Mouse (Mus musculus): Measurements from ENCODE around the gene Hist1h3b. TPM values are rescaled to one million over a fixed set of nuclear protein-coding genes. Genes with fewer than 3 reads are reported as not detected.
"Not testable (repeated sequence)": the region's sequence is repeated elsewhere in the genome, so short reads cannot be mapped to it uniquely, and the experiment has no call there.

Gene Hist1h3b
- polyA plus RNA-seq, 1 experiment from 2014 or later, result 1.5 TPM

GRCm38 (mm10) chr13:23763242-23763585, 11.1 kb downstream of the Hist1h3b start:
- H3K4me3 ChIP-seq (ENCODE audit: low read depth, low read length), result peak overlapping the region; percentile 52
- under 1% methylated on average over 10 of the region's 10 CpGs for WGBS
- peak overlapping the region; percentile 85 for H3K27ac ChIP-seq (ENCODE audit: low read depth, low read length)
- ATAC-seq, result no peak
- peaks cover 12% of the 10 kb centered on the region for H3K4me1 ChIP-seq (replicated peaks; ENCODE audit: control insufficient read depth, insufficient read depth, low read length)
- no peak for TF ChIP-seq CTCF (IDR thresholded peaks at IDR 0.05; ENCODE audit: low read depth)
- H3K9ac ChIP-seq (ENCODE audit: low read depth, low read length), result peak overlapping the region; percentile 62; the same call in 1 of the 2 replicates
- H3K9me3 ChIP-seq (ENCODE audit: control insufficient read depth), result no peaks in the 10 kb centered on the region
- no peaks in the 10 kb centered on the region for H3K27me3 ChIP-seq (replicated peaks; ENCODE audit: control insufficient read depth, insufficient read depth, low read length)
- H3K36me3 ChIP-seq (ENCODE audit: control insufficient read depth, insufficient read depth), result no peaks in the 10 kb centered on the region
- H3K4me2 ChIP-seq (replicated peaks; ENCODE audit: low read depth), result peak overlapping the region; percentile 88

DNA sequence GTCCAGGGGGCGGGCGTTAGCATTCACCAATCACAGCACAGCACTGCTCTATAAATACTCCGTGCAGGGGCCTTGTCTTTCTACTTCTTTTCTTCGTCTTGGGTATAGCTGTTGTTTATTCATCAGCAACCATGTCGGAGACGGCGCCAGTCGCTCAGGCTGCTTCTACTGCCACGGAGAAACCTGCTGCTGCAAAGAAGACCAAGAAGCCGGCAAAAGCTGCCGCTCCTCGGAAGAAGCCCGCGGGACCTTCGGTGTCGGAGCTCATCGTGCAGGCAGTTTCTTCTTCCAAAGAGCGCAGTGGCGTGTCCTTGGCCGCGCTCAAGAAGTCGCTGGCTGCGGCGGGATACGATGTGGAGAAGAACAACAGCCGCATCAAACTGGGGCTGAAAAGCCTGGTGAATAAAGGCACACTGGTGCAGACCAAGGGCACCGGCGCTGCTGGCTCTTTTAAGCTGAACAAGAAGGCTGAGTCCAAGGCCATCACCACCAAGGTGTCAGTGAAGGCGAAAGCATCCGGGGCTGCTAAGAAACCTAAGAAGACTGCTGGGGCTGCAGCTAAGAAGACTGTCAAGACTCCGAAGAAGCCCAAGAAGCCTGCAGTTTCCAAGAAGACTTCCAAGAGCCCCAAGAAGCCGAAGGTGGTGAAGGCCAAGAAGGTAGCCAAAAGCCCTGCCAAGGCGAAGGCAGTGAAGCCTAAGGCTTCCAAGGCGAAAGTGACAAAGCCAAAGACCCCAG, 11.7 kb downstream of the Hist1h3b start, which contains the start of gene Hist1h1a:
Gene Hist1h1a, plus strand, starts transcription at position 81 of the 738 bp plus-strand sequence.
- peak within 1 kb of the TSS; percentile 62 for H3K9ac ChIP-seq (ENCODE audit: low read depth, low read length)
- no peaks in the 10 kb centered on the region for H3K9me3 ChIP-seq (ENCODE audit: control insufficient read depth)
- H3K36me3 ChIP-seq (ENCODE audit: control insufficient read depth, insufficient read depth), result no peaks in the 10 kb centered on the region
- H3K27me3 ChIP-seq (replicated peaks; ENCODE audit: control insufficient read depth, insufficient read depth, low read length), result no peaks in the 10 kb centered on the region
- WGBS, result 5% methylated on average over 34 of the region's 34 CpGs
- TF ChIP-seq CTCF (IDR thresholded peaks at IDR 0.05; ENCODE audit: low read depth), result no peak
- peak within 1 kb of the TSS; percentile 52 for H3K4me3 ChIP-seq (ENCODE audit: low read depth, low read length)
- peaks cover 12% of the 10 kb centered on the region for H3K4me1 ChIP-seq (replicated peaks; ENCODE audit: control insufficient read depth, insufficient read depth, low read length)
- peak within 1 kb of the TSS; percentile 85 for H3K27ac ChIP-seq (ENCODE audit: low read depth, low read length)
- H3K4me2 ChIP-seq (replicated peaks; ENCODE audit: low read depth), result peak within 1 kb of the TSS; percentile 88
- peak; percentile 57 for ATAC-seq

GRCm38 (mm10) chr13:23764324-23765171, 12.5 kb downstream of the Hist1h3b start:
- peaks cover 12% of the 10 kb centered on the region for H3K4me1 ChIP-seq (replicated peaks; ENCODE audit: control insufficient read depth, insufficient read depth, low read length)
- no peak for TF ChIP-seq CTCF (IDR thresholded peaks at IDR 0.05; ENCODE audit: low read depth)
- H3K4me3 ChIP-seq (ENCODE audit: low read depth, low read length), result peak overlapping the region; percentile 52
- peak overlapping the region; percentile 85; the same call in 1 of the 2 replicates for H3K27ac ChIP-seq (ENCODE audit: low read depth, low read length)
- no peaks in the 10 kb centered on the region for H3K9me3 ChIP-seq (ENCODE audit: control insufficient read depth)
- H3K9ac ChIP-seq (ENCODE audit: low read depth, low read length), result peak overlapping the region; percentile 62; the same call in 1 of the 2 replicates
- no peaks in the 10 kb centered on the region for H3K27me3 ChIP-seq (replicated peaks; ENCODE audit: control insufficient read depth, insufficient read depth, low read length)
- H3K36me3 ChIP-seq (ENCODE audit: control insufficient read depth, insufficient read depth), result no peaks in the 10 kb centered on the region
- 47% methylated on average over 12 of the region's 12 CpGs for WGBS
- peak overlapping the region; percentile 88 for H3K4me2 ChIP-seq (replicated peaks; ENCODE audit: low read depth)
- no peak for ATAC-seq

- H3K36me3 ChIP-seq (ENCODE audit: control insufficient read depth, insufficient read depth), result no peaks in the 10 kb centered on the region
- TF ChIP-seq CTCF (IDR thresholded peaks at IDR 0.05; ENCODE audit: low read depth), result no peak
- no peaks in the 10 kb centered on the region for H3K9me3 ChIP-seq (ENCODE audit: control insufficient read depth)
- no peak overlapping the region for H3K4me2 ChIP-seq (replicated peaks; ENCODE audit: low read depth)
- no peak overlapping the region for H3K4me3 ChIP-seq (ENCODE audit: low read depth, low read length)
- ATAC-seq, result no peak
- no peaks in the 10 kb centered on the region for H3K27me3 ChIP-seq (replicated peaks; ENCODE audit: control insufficient read depth, insufficient read depth, low read length)
- H3K4me1 ChIP-seq (replicated peaks; ENCODE audit: control insufficient read depth, insufficient read depth, low read length), result peaks cover 10% of the 10 kb centered on the region
- H3K9ac ChIP-seq (ENCODE audit: low read depth, low read length), result no peak overlapping the region
- no peak overlapping the region for H3K27ac ChIP-seq (ENCODE audit: low read depth, low read length)
- 87% methylated on average over 1 of the region's 1 CpGs for WGBS
Observed at GRCm38 (mm10) chr13:23765172-23765513, 13.1 kb downstream of the Hist1h3b start.

- peaks cover 7% of the 10 kb centered on the region; the same call in 1 of the 2 replicates for H3K4me1 ChIP-seq (replicated peaks; ENCODE audit: control insufficient read depth, insufficient read depth, low read length)
- H3K4me2 ChIP-seq (replicated peaks; ENCODE audit: low read depth), result no peak overlapping the region
- no peak overlapping the region for H3K27ac ChIP-seq (ENCODE audit: low read depth, low read length)
- no peak overlapping the region for H3K9ac ChIP-seq (ENCODE audit: low read depth, low read length)
- TF ChIP-seq CTCF (IDR thresholded peaks at IDR 0.05; ENCODE audit: low read depth), result no peak
- no peaks in the 10 kb centered on the region for H3K27me3 ChIP-seq (replicated peaks; ENCODE audit: control insufficient read depth, insufficient read depth, low read length)
- no peak overlapping the region for H3K4me3 ChIP-seq (ENCODE audit: low read depth, low read length)
- H3K9me3 ChIP-seq (ENCODE audit: control insufficient read depth), result no peaks in the 10 kb centered on the region
- no peaks in the 10 kb centered on the region for H3K36me3 ChIP-seq (ENCODE audit: control insufficient read depth, insufficient read depth)
- ATAC-seq, result no peak
Observed at GRCm38 (mm10) chr13:23766772-23767171, 14.7 kb downstream of the Hist1h3b start.

- no peak overlapping the region for H3K9ac ChIP-seq (ENCODE audit: low read depth, low read length)
- H3K4me1 ChIP-seq (replicated peaks; ENCODE audit: control insufficient read depth, insufficient read depth, low read length), result peaks cover 5% of the 10 kb centered on the region; the same call in 1 of the 2 replicates
- no peak overlapping the region for H3K27ac ChIP-seq (ENCODE audit: low read depth, low read length)
- no peak for TF ChIP-seq CTCF (IDR thresholded peaks at IDR 0.05; ENCODE audit: low read depth)
- H3K27me3 ChIP-seq (replicated peaks; ENCODE audit: control insufficient read depth, insufficient read depth, low read length), result no peaks in the 10 kb centered on the region
- ATAC-seq, result no peak
- WGBS, result 57% methylated on average over 5 of the region's 5 CpGs
- H3K4me2 ChIP-seq (replicated peaks; ENCODE audit: low read depth), result no peak overlapping the region
- H3K4me3 ChIP-seq (ENCODE audit: low read depth, low read length), result no peak overlapping the region
- H3K9me3 ChIP-seq (ENCODE audit: control insufficient read depth), result no peaks in the 10 kb centered on the region
- H3K36me3 ChIP-seq (ENCODE audit: control insufficient read depth, insufficient read depth), result no peaks in the 10 kb centered on the region
Observed at GRCm38 (mm10) chr13:23768834-23769397, 16.8 kb downstream of the Hist1h3b start.

DNA sequence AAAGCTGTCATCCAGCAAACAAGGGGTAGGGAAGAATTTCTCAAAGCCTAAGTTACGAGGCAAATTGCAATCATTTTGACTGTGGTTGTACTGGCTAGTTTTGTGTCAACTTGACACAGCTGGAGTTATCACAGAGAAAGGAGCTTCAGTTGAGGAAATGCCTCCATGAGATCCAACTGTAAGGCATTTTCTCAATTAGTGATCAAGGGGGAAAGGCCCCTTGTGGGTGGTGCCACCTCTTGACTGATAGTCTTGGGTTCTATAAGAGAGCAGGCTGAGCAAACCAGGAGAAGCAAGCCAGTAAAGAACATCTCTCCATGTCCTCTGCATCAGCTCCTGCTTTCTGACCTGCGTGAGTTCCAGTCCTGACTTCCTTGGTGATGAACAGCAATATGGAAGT, 17.5 kb downstream of the Hist1h3b start, which contains the start of gene Trim38:
Gene Trim38, plus strand, starts transcription at position 301 of the 400 bp plus-strand sequence.
- H3K27me3 ChIP-seq (replicated peaks; ENCODE audit: control insufficient read depth, insufficient read depth, low read length); H3K36me3 ChIP-seq (ENCODE audit: control insufficient read depth, insufficient read depth); H3K4me1 ChIP-seq (replicated peaks; ENCODE audit: control insufficient read depth, insufficient read depth, low read length); H3K9ac ChIP-seq (ENCODE audit: low read depth, low read length); H3K4me2 ChIP-seq (replicated peaks; ENCODE audit: low read depth); H3K9me3 ChIP-seq (ENCODE audit: control insufficient read depth); ATAC-seq; H3K27ac ChIP-seq (ENCODE audit: low read depth, low read length); H3K4me3 ChIP-seq (ENCODE audit: low read depth, low read length): not testable (repeated sequence)
- WGBS, result 88% methylated on average over 2 of the region's 2 CpGs

Data from intestine, postnatal 0 days (tissue).